Mouse (Mus musculus): ENCODE measurements around the gene Sgms2.

GRCm38 (mm10) chr3:131490143-131490908 lies 885 bp downstream of the Sgms2 start:
- TF ChIP-seq CTCF (IDR thresholded peaks at IDR 0.05; ENCODE audit: low read depth, low read length) (no peak), POLR2A (IDR thresholded peaks at IDR 0.05; ENCODE audit: borderline replicate concordance, low read depth, low read length) (no peak)
